Mouse (Mus musculus): ENCODE measurements around the gene Myrip. TPM values are rescaled to one million over a fixed set of nuclear protein-coding genes. Genes with fewer than 3 reads are reported as not detected.

Myrip gene
- polyA plus RNA-seq, 1 experiment from 2014 or later, result not detected

GRCm38 (mm10) chr9:120351061-120351460 lies 49.7 kb downstream of the Myrip start:
- H3K4me3 ChIP-seq (ENCODE audit: inconsistent target), result no peak overlapping the region

GRCm38 (mm10) chr9:120351474-120351873 lies 50.2 kb downstream of the Myrip start:
- whole genome bisulfite sequencing (ENCODE audit: missing documents), result 96% methylated on average over 8 of the region's 8 CpGs
- Histone ChIP-seq H3K36me3 (ENCODE audit: inconsistent target) (no peaks in the 10 kb centered on the region), H3K27ac (no peak overlapping the region), H3K4me3 (ENCODE audit: inconsistent target) (no peak overlapping the region), H3K79me2 (ENCODE audit: inconsistent target) (no peaks in the 10 kb centered on the region)

More at GRCm38 (mm10) chr9:120351061-120351460, 49.7 kb downstream of the Myrip start:
- Histone ChIP-seq H3K36me3 (ENCODE audit: inconsistent target) (no peaks in the 10 kb centered on the region), H3K27ac (no peak overlapping the region), H3K79me2 (ENCODE audit: inconsistent target) (no peaks in the 10 kb centered on the region)
- 84% methylated on average over 7 of the region's 7 CpGs for WGBS (ENCODE audit: missing documents)

GRCm38 (mm10) chr9:120353036-120353435 lies 51.7 kb downstream of the Myrip start:
- Histone ChIP-seq H3K27ac (no peak overlapping the region), H3K79me2 (ENCODE audit: inconsistent target) (no peaks in the 10 kb centered on the region), H3K4me3 (ENCODE audit: inconsistent target) (no peak overlapping the region), H3K36me3 (ENCODE audit: inconsistent target) (no peaks in the 10 kb centered on the region)
- 98% methylated on average over 4 of the region's 4 CpGs for WGBS (ENCODE audit: missing documents)

- H3K4me3 ChIP-seq (ENCODE audit: inconsistent target), result no peak overlapping the region
- no peaks in the 10 kb centered on the region for H3K36me3 ChIP-seq (ENCODE audit: inconsistent target)
- WGBS (ENCODE audit: missing documents), result 84% methylated on average over 3 of the region's 3 CpGs
- no peak overlapping the region for H3K27ac ChIP-seq
- H3K79me2 ChIP-seq (ENCODE audit: inconsistent target), result no peaks in the 10 kb centered on the region
Measured at GRCm38 (mm10) chr9:120353967-120354366, 52.7 kb downstream of the Myrip start.

- Histone ChIP-seq H3K79me2 (ENCODE audit: inconsistent target) (no peaks in the 10 kb centered on the region), H3K4me3 (ENCODE audit: inconsistent target) (no peak overlapping the region), H3K36me3 (ENCODE audit: inconsistent target) (no peaks in the 10 kb centered on the region), H3K27ac (no peak overlapping the region)
- WGBS (ENCODE audit: missing documents), result 81% methylated on average over 11 of the region's 12 CpGs
Measured at GRCm38 (mm10) chr9:120354550-120355345, 53.4 kb downstream of the Myrip start.

GRCm38 (mm10) chr9:120356490-120356889 lies 55.2 kb downstream of the Myrip start:
- H3K27ac ChIP-seq, result no peak overlapping the region
- H3K4me3 ChIP-seq (ENCODE audit: inconsistent target), result no peak overlapping the region
- WGBS (ENCODE audit: missing documents), result 96% methylated on average over 6 of the region's 6 CpGs

GRCm38 (mm10) chr9:120358060-120358459 lies 56.7 kb downstream of the Myrip start:
- Histone ChIP-seq H3K27ac (no peak overlapping the region), H3K36me3 (ENCODE audit: inconsistent target) (no peaks in the 10 kb centered on the region), H3K79me2 (ENCODE audit: inconsistent target) (no peaks in the 10 kb centered on the region), H3K4me3 (ENCODE audit: inconsistent target) (no peak overlapping the region)
- 91% methylated on average over 6 of the region's 6 CpGs for WGBS (ENCODE audit: missing documents)

More at GRCm38 (mm10) chr9:120356490-120356889, 55.2 kb downstream of the Myrip start:
- Histone ChIP-seq H3K79me2 (ENCODE audit: inconsistent target) (no peaks in the 10 kb centered on the region), H3K36me3 (ENCODE audit: inconsistent target) (no peaks in the 10 kb centered on the region)

GRCm38 (mm10) chr9:120360397-120361177 lies 59.3 kb downstream of the Myrip start:
- no peak overlapping the region for H3K27ac ChIP-seq
- no peak overlapping the region for H3K4me3 ChIP-seq (ENCODE audit: inconsistent target)
- WGBS (ENCODE audit: missing documents), result 16% methylated on average over 13 of the region's 14 CpGs
- H3K79me2 ChIP-seq (ENCODE audit: inconsistent target), result no peaks in the 10 kb centered on the region
- no peaks in the 10 kb centered on the region for H3K36me3 ChIP-seq (ENCODE audit: inconsistent target)

- Histone ChIP-seq H3K4me3 (ENCODE audit: inconsistent target) (no peak overlapping the region), H3K79me2 (ENCODE audit: inconsistent target) (no peaks in the 10 kb centered on the region), H3K36me3 (ENCODE audit: inconsistent target) (no peaks in the 10 kb centered on the region), H3K27ac (no peak overlapping the region)
- 89% methylated on average over 6 of the region's 6 CpGs for WGBS (ENCODE audit: missing documents)
Measured at GRCm38 (mm10) chr9:120361656-120362055, 60.3 kb downstream of the Myrip start.

- no peaks in the 10 kb centered on the region for H3K36me3 ChIP-seq (ENCODE audit: inconsistent target)
- WGBS (ENCODE audit: missing documents), result 86% methylated on average over 2 of the region's 3 CpGs
- H3K4me3 ChIP-seq (ENCODE audit: inconsistent target), result no peak overlapping the region
- H3K79me2 ChIP-seq (ENCODE audit: inconsistent target), result no peaks in the 10 kb centered on the region
- H3K27ac ChIP-seq, result no peak overlapping the region
Measured at GRCm38 (mm10) chr9:120362684-120363083, 61.4 kb downstream of the Myrip start.

GRCm38 (mm10) chr9:120364653-120365283 lies 63.5 kb downstream of the Myrip start:
- H3K36me3 ChIP-seq (ENCODE audit: inconsistent target), result no peaks in the 10 kb centered on the region
- H3K27ac ChIP-seq, result no peak overlapping the region
- no peak overlapping the region for H3K4me3 ChIP-seq (ENCODE audit: inconsistent target)
- H3K79me2 ChIP-seq (ENCODE audit: inconsistent target), result no peaks in the 10 kb centered on the region
- WGBS (ENCODE audit: missing documents), result 80% methylated on average over 19 of the region's 19 CpGs

GRCm38 (mm10) chr9:120367526-120367925 lies 66.2 kb downstream of the Myrip start:
- Histone ChIP-seq H3K4me3 (ENCODE audit: inconsistent target) (no peak overlapping the region), H3K36me3 (ENCODE audit: inconsistent target) (no peaks in the 10 kb centered on the region), H3K79me2 (ENCODE audit: inconsistent target) (no peaks in the 10 kb centered on the region), H3K27ac (no peak overlapping the region)
- 100% methylated on average over 1 of the region's 1 CpGs for WGBS (ENCODE audit: missing documents)

GRCm38 (mm10) chr9:120371633-120372032 lies 70.3 kb downstream of the Myrip start:
- WGBS (ENCODE audit: missing documents), result 78% methylated on average over 5 of the region's 5 CpGs
- H3K27ac ChIP-seq, result no peak overlapping the region

GRCm38 (mm10) chr9:120372347-120372746 lies 71.0 kb downstream of the Myrip start:
- no peaks in the 10 kb centered on the region for H3K79me2 ChIP-seq (ENCODE audit: inconsistent target)
- no peak overlapping the region for H3K27ac ChIP-seq
- 91% methylated on average over 6 of the region's 6 CpGs for WGBS (ENCODE audit: missing documents)
- no peaks in the 10 kb centered on the region for H3K36me3 ChIP-seq (ENCODE audit: inconsistent target)
- no peak overlapping the region for H3K4me3 ChIP-seq (ENCODE audit: inconsistent target)

More at GRCm38 (mm10) chr9:120371633-120372032, 70.3 kb downstream of the Myrip start:
- H3K79me2 ChIP-seq (ENCODE audit: inconsistent target), result no peaks in the 10 kb centered on the region
- H3K4me3 ChIP-seq (ENCODE audit: inconsistent target), result no peak overlapping the region
- no peaks in the 10 kb centered on the region for H3K36me3 ChIP-seq (ENCODE audit: inconsistent target)

Data from macrophage (primary cell).